Mouse (Mus musculus): ENCODE measurements around the gene Pitpnb. TPM values are rescaled to one million over a fixed set of nuclear protein-coding genes. Genes with fewer than 3 reads are reported as not detected.

The Pitpnb gene
- polyA plus RNA-seq, 1 experiment from 2014 or later, result 102 TPM

- no peak overlapping the region for H3K9ac ChIP-seq (ENCODE audit: low read length)
- ATAC-seq, result no peak
- no peaks in the 10 kb centered on the region for H3K9me3 ChIP-seq (replicated peaks; ENCODE audit: control insufficient read depth, low read length)
- H3K4me2 ChIP-seq (ENCODE audit: low read length), result no peak overlapping the region
- no peaks in the 10 kb centered on the region for H3K36me3 ChIP-seq (ENCODE audit: control insufficient read depth, insufficient read depth, low read length)
- 38% methylated on average over 4 of the region's 4 CpGs for WGBS
- no peaks in the 10 kb centered on the region for H3K27me3 ChIP-seq (replicated peaks; ENCODE audit: control insufficient read depth, insufficient read depth, low read length)
- no peak overlapping the region for H3K4me3 ChIP-seq (ENCODE audit: low read depth, low read length)
- DNase-seq (ENCODE audit: low spot score), result peak; percentile 27
- no peak overlapping the region for H3K27ac ChIP-seq (ENCODE audit: low read depth, low read length)
- peaks cover 35% of the 10 kb centered on the region for H3K4me1 ChIP-seq (ENCODE audit: control insufficient read depth, insufficient read depth, low read length)
Observed at GRCm38 (mm10) chr5:111398471-111398870, 67.9 kb downstream of the Pitpnb start.

- Histone ChIP-seq H3K9me3 (replicated peaks; ENCODE audit: control insufficient read depth, low read length) (no peaks in the 10 kb centered on the region), H3K4me3 (ENCODE audit: low read depth, low read length) (no peak overlapping the region), H3K36me3 (ENCODE audit: control insufficient read depth, insufficient read depth, low read length) (no peaks in the 10 kb centered on the region), H3K27me3 (replicated peaks; ENCODE audit: control insufficient read depth, insufficient read depth, low read length) (no peaks in the 10 kb centered on the region), H3K27ac (ENCODE audit: low read depth, low read length) (no peak overlapping the region), H3K4me2 (ENCODE audit: low read length) (no peak overlapping the region), H3K4me1 (ENCODE audit: control insufficient read depth, insufficient read depth, low read length) (peaks cover 27% of the 10 kb centered on the region), H3K9ac (ENCODE audit: low read length) (no peak overlapping the region)
- WGBS, result 83% methylated on average over 4 of the region's 4 CpGs
- no peak for ATAC-seq
- DNase-seq (ENCODE audit: low spot score), result no peak
Observed at GRCm38 (mm10) chr5:111399271-111399670, 68.7 kb downstream of the Pitpnb start.

GRCm38 (mm10) chr5:111401879-111402650 is 71.5 kb downstream of the Pitpnb start:
- H3K4me1 ChIP-seq (ENCODE audit: control insufficient read depth, insufficient read depth, low read length), result peaks cover 6% of the 10 kb centered on the region
- no peak overlapping the region for H3K4me3 ChIP-seq (ENCODE audit: low read depth, low read length)
- H3K27me3 ChIP-seq (replicated peaks; ENCODE audit: control insufficient read depth, insufficient read depth, low read length), result no peaks in the 10 kb centered on the region
- H3K4me2 ChIP-seq (ENCODE audit: low read length), result no peak overlapping the region
- DNase-seq (ENCODE audit: low spot score), result peak; percentile 27
- no peaks in the 10 kb centered on the region for H3K9me3 ChIP-seq (replicated peaks; ENCODE audit: control insufficient read depth, low read length)
- 60% methylated on average over 19 of the region's 19 CpGs for WGBS
- no peak overlapping the region for H3K9ac ChIP-seq (ENCODE audit: low read length)
- ATAC-seq, result no peak
- no peak overlapping the region for H3K27ac ChIP-seq (ENCODE audit: low read depth, low read length)
- no peaks in the 10 kb centered on the region for H3K36me3 ChIP-seq (ENCODE audit: control insufficient read depth, insufficient read depth, low read length)

- no peaks in the 10 kb centered on the region for H3K9me3 ChIP-seq (replicated peaks; ENCODE audit: control insufficient read depth, low read length)
- no peak overlapping the region for H3K9ac ChIP-seq (ENCODE audit: low read length)
- ATAC-seq (no peak), DNase-seq (ENCODE audit: low spot score) (no peak)
- WGBS, result 90% methylated on average over 6 of the region's 6 CpGs
- H3K36me3 ChIP-seq (ENCODE audit: control insufficient read depth, insufficient read depth, low read length), result no peaks in the 10 kb centered on the region
- H3K4me1 ChIP-seq (ENCODE audit: control insufficient read depth, insufficient read depth, low read length), result peaks cover 6% of the 10 kb centered on the region
- no peak overlapping the region for H3K4me2 ChIP-seq (ENCODE audit: low read length)
- H3K27ac ChIP-seq (ENCODE audit: low read depth, low read length), result no peak overlapping the region
- no peak overlapping the region for H3K4me3 ChIP-seq (ENCODE audit: low read depth, low read length)
- H3K27me3 ChIP-seq (replicated peaks; ENCODE audit: control insufficient read depth, insufficient read depth, low read length), result no peaks in the 10 kb centered on the region
Observed at GRCm38 (mm10) chr5:111402651-111402996, 72.1 kb downstream of the Pitpnb start.

- H3K4me3 ChIP-seq (ENCODE audit: low read depth, low read length), result no peak overlapping the region
- H3K9me3 ChIP-seq (replicated peaks; ENCODE audit: control insufficient read depth, low read length), result no peaks in the 10 kb centered on the region
- DNase-seq (ENCODE audit: low spot score), result no peak
- peaks cover 10% of the 10 kb centered on the region for H3K4me1 ChIP-seq (ENCODE audit: control insufficient read depth, insufficient read depth, low read length)
- H3K27ac ChIP-seq (ENCODE audit: low read depth, low read length), result no peak overlapping the region
- no peaks in the 10 kb centered on the region for H3K27me3 ChIP-seq (replicated peaks; ENCODE audit: control insufficient read depth, insufficient read depth, low read length)
- H3K36me3 ChIP-seq (ENCODE audit: control insufficient read depth, insufficient read depth, low read length), result no peaks in the 10 kb centered on the region
- no peak overlapping the region for H3K9ac ChIP-seq (ENCODE audit: low read length)
- no peak overlapping the region for H3K4me2 ChIP-seq (ENCODE audit: low read length)
- ATAC-seq, result no peak
- 91% methylated on average over 6 of the region's 6 CpGs for WGBS
Observed at GRCm38 (mm10) chr5:111404721-111405120, 74.2 kb downstream of the Pitpnb start.

GRCm38 (mm10) chr5:111408470-111409105 is 78.0 kb downstream of the Pitpnb start:
- H3K4me3 ChIP-seq (ENCODE audit: low read depth, low read length), result no peak overlapping the region
- H3K36me3 ChIP-seq (ENCODE audit: control insufficient read depth, insufficient read depth, low read length), result no peaks in the 10 kb centered on the region
- no peak overlapping the region for H3K27ac ChIP-seq (ENCODE audit: low read depth, low read length)
- DNase-seq (ENCODE audit: low spot score) (peak; percentile 47), ATAC-seq (peak; percentile 43)
- WGBS, result 23% methylated on average over 14 of the region's 14 CpGs
- H3K4me2 ChIP-seq (ENCODE audit: low read length), result no peak overlapping the region
- no peaks in the 10 kb centered on the region for H3K9me3 ChIP-seq (replicated peaks; ENCODE audit: control insufficient read depth, low read length)
- H3K9ac ChIP-seq (ENCODE audit: low read length), result peak overlapping the region; percentile 25; the same call in 1 of the 2 replicates
- H3K27me3 ChIP-seq (replicated peaks; ENCODE audit: control insufficient read depth, insufficient read depth, low read length), result no peaks in the 10 kb centered on the region
- peaks cover 11% of the 10 kb centered on the region for H3K4me1 ChIP-seq (ENCODE audit: control insufficient read depth, insufficient read depth, low read length)

GRCm38 (mm10) chr5:111409412-111410044 is 79.0 kb downstream of the Pitpnb start:
- Histone ChIP-seq H3K9ac (ENCODE audit: low read length) (no peak overlapping the region), H3K9me3 (replicated peaks; ENCODE audit: control insufficient read depth, low read length) (no peaks in the 10 kb centered on the region), H3K36me3 (ENCODE audit: control insufficient read depth, insufficient read depth, low read length) (no peaks in the 10 kb centered on the region), H3K27ac (ENCODE audit: low read depth, low read length) (no peak overlapping the region), H3K4me1 (ENCODE audit: control insufficient read depth, insufficient read depth, low read length) (peaks cover 17% of the 10 kb centered on the region), H3K4me2 (ENCODE audit: low read length) (no peak overlapping the region), H3K4me3 (ENCODE audit: low read depth, low read length) (no peak overlapping the region), H3K27me3 (replicated peaks; ENCODE audit: control insufficient read depth, insufficient read depth, low read length) (no peaks in the 10 kb centered on the region)
- DNase-seq (ENCODE audit: low spot score) (peak; percentile 40), ATAC-seq (no peak)
- 38% methylated on average over 1 of the region's 1 CpGs for WGBS

- Histone ChIP-seq H3K4me1 (ENCODE audit: control insufficient read depth, insufficient read depth, low read length) (peaks cover 21% of the 10 kb centered on the region), H3K27me3 (replicated peaks; ENCODE audit: control insufficient read depth, insufficient read depth, low read length) (no peaks in the 10 kb centered on the region), H3K36me3 (ENCODE audit: control insufficient read depth, insufficient read depth, low read length) (no peaks in the 10 kb centered on the region), H3K4me2 (ENCODE audit: low read length) (no peak overlapping the region), H3K27ac (ENCODE audit: low read depth, low read length) (no peak overlapping the region), H3K4me3 (ENCODE audit: low read depth, low read length) (no peak overlapping the region), H3K9me3 (replicated peaks; ENCODE audit: control insufficient read depth, low read length) (no peaks in the 10 kb centered on the region), H3K9ac (ENCODE audit: low read length) (no peak overlapping the region)
- no peak for ATAC-seq
- DNase-seq (ENCODE audit: low spot score), result no peak
- 83% methylated on average over 3 of the region's 3 CpGs for WGBS
Observed at GRCm38 (mm10) chr5:111410665-111411064, 80.1 kb downstream of the Pitpnb start.

- peak overlapping the region; percentile 96 for H3K4me2 ChIP-seq (ENCODE audit: low read length)
- H3K4me3 ChIP-seq (ENCODE audit: low read depth, low read length), result peak overlapping the region; percentile 99; the same call in 1 of the 2 replicates
- peak overlapping the region; percentile 99; the same call in 1 of the 2 replicates for H3K27ac ChIP-seq (ENCODE audit: low read depth, low read length)
- peaks cover 11% of the 10 kb centered on the region; the same call in 1 of the 2 replicates for H3K4me1 ChIP-seq (ENCODE audit: control insufficient read depth, insufficient read depth, low read length)
- H3K27me3 ChIP-seq (replicated peaks; ENCODE audit: control insufficient read depth, insufficient read depth, low read length), result no peaks in the 10 kb centered on the region
- H3K9ac ChIP-seq (ENCODE audit: low read length), result peak overlapping the region; percentile 100
- DNase-seq (ENCODE audit: low spot score) (peak; percentile 96), ATAC-seq (peak; percentile 35)
- H3K9me3 ChIP-seq (replicated peaks; ENCODE audit: control insufficient read depth, low read length), result no peaks in the 10 kb centered on the region
- H3K36me3 ChIP-seq (ENCODE audit: control insufficient read depth, insufficient read depth, low read length), result peaks cover 10% of the 10 kb centered on the region
- WGBS, result 0% methylated on average over 5 of the region's 5 CpGs
Observed at GRCm38 (mm10) chr5:111414192-111414591, 83.6 kb downstream of the Pitpnb start.
